Mouse (Mus musculus) heart, postnatal 36 days (tissue): ENCODE results near the gene Gm6657. TPM values are rescaled to one million over a fixed set of nuclear protein-coding genes. Genes with fewer than 3 reads are reported as not detected.

Source experiments
- DNase-seq, 2 experiments: peaks; one replicate each; pipeline ENCODE4 v3.0.0; 2021 to 2022
- intact Hi-C: fragments of 180-260 bp; cut with DNase I; formaldehyde crosslinking; loops from one replicate; pipeline ENCODE4 v1.15.1; 2025
- total RNA-seq, 2 experiments: library from RNA; stranded (reverse); gene quantifications; 2 replicates each; pipeline ENCODE4 v1.2.3; 2021

Gm6657 gene
- total RNA-seq, 2 experiments from 2014 or later: not detected

DNA sequence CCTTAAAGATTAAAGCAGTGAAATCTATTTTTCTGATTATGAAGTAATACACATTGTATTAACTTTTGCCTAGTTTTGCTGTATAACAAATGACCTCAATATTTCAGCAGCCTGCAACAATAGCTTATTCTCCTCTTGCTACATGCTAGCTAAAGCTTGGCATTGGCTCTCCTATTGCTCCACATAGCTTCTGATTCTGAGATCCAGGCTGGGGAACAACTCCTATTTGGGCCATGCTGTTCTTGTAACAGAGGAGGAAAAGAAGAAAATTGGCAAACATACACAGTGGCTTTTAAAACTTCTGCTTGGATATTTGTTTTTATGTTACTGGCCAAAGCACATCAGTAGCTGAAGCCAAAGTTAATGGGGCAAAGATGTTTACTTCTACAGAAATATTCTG, 55.1 kb downstream of the Gm6657 start:
- intact Hi-C loops: no loop called here
- DNase-seq: no peak

Other genes starting within 250 kb of the Gm6657 start
- 10 to 100 TPM; 23.8 to 24.0 TPM for gene Gphn, start 32.1 kb downstream of the Gm6657 start, total RNA-seq